Mouse (Mus musculus) lung, postnatal 4 days (tissue): ENCODE measurements at regions not wholly inside any gene's neighbourhood (a gene's known extent, or its start where the extent isn't known, plus 50 kb on each side); places are given as distances from the start of the nearest gene placed in this dataset.

Experiments used
- DNase-seq, 2 experiments: peaks; one replicate each; pipeline ENCODE4 v3.0.0; 2021

DNA sequence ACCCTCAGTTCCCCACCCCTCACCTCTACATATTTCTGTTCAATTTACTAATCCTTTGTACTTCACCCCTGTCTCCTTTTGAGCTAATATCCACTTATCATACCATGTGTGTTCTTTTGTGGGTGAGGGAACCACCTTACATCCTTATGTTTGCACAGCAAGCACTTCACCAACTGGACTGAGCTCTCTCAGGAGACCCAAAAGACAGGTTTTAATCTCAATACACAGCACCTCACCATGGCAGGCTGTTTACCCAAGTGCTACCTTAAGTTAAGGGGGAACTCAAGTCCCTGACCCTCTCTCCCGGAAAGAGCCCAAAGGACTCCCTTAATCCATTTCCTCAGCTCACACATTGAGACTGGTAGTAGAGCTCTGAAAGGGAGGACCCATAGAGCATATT lies 62.3 kb upstream of the Agr3 start:
- no peak for DNase-seq

DNA sequence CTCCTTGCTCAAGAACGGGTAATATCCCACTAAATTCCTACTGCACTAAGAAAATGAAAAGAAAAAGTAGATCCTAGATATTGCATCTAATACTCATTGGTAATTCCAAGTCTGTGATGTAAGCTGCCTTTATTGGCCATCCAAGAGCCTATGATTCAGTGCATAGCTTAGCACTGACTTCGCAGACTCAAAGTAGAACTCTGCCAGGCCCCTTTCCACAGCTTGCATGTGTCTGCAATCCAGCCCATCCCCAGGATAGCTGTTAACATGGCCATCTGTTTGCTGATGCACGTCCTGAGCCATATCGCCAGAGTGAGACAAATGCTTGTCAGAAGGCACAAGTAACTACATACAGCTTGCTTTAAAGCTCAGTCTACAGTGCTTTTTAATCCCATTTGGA lies 72.3 kb upstream of the Agr3 start:
- peak in 1 of 2 experiments; percentile 30 for DNase-seq

DNA sequence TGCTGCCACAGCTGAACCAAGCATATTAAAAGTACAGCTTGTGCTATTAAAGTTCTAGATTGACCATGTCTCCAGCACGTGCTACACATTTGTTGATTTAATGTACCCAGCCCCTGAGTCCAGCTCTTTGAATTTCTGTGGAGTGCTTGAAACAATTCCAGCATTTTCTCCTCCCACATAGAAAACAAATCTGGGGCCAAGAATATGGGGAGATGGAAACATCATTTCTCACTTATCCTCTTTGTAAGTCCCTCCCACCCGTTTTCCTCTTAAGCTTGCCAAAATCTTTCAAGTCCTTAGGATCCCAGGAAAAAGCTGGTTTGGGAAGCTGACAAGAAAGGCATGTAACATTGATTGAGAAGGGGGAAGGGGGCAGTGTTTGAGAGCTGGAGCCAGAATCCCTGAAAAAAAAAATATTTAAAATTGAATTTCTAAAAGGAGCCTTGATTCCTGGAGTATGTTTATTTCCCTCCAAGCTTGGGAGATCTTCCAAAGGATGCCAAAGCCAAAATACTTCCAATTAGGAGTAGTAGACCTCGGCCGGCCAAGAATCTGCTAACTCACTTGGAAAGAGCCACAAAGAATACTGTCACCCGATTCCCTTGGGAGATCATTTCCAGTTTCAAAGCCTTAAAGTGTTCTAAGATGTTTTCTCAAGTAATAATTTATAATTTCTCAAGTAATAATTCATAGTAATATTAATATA lies 78.4 kb upstream of the Agr3 start:
- peak in 1 of 2 experiments; percentile 14 for DNase-seq

DNA sequence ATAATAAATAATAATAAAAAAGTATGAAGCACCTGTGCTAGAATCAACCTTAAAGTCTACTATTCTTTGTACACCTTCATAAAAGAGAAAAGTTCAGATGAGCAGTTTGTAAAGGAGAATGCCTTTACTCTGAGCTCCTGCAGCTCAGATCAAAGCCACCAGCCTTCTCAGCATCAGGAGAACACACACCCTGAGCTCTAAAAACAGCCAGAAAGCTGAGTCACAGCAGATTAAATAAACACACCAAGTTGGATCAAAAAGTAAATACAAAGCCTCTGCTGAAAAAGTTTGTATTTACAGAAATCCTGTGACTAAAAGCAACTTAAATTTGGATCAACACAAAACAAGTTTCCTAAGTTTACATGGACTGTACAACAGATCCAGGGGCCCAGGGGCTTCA lies 88.5 kb upstream of the Agr3 start:
- no peak for DNase-seq

DNA sequence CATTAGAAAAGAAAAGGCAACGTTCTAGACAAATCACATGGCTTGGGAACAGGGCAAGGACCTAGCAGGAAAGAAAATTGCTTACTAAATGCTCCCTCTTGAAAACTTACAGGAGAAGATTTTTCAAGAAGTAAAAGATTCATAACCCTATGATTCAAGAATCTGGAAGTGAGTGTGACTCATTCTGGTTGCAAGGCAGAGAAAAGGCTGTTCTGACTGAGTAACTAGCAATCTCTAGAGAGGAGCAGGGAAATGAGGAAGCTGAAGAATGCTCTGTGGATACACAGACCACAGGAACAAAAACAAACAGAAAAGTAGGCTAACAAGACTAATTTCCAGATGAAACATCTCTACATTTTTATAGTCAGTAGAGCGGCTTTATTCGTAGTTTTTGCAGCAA lies 92.1 kb upstream of the Agr3 start:
- no peak for DNase-seq

DNA sequence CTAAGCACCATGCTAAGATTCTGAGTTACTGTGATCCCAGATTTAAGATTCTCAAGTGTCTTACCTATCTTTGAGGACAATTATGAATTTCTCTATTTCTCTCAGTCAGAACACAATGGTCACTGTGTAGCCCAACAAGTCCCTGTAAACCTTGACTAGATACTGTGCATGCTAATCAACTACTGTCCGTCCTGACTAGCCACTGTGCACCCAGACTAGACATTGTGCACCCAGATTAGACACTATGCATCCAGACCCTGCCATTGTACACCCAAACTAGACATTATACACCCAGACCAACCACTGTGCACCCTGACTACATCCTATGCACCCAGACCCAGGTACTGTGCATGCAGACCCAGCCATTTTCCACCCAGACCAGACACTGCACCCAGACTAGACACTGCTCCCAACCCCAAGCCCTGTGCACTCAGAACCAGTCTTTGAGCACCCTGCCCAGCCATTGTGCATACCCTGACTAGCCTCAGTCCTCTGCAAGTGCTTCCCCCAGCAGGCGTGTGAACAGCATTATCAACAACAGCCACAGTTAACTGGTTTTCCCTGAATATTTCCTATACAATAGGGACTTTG lies 93.4 kb upstream of the Agr3 start:
- DNase-seq = no peak

DNA sequence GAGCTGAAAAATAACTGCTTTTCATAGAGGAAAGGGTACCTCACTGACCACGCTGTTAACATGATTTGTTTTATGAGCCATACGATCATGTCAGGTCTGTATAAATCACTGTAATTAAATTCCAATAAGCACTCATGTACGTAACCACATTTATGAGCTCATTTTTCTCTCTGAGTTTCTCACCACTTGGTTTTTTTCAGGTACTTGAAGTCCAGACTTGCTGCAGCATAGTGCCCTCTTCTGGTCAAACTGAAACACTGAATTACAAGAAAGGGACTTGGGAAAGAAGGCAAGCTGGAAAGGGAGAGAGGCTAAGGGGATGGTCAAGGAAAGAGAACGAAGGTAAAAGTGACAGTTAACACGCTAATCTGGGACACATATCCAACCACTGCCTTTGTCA lies 94.2 kb upstream of the Agr3 start:
- peak in 1 of 2 experiments; percentile 48 for DNase-seq

DNA sequence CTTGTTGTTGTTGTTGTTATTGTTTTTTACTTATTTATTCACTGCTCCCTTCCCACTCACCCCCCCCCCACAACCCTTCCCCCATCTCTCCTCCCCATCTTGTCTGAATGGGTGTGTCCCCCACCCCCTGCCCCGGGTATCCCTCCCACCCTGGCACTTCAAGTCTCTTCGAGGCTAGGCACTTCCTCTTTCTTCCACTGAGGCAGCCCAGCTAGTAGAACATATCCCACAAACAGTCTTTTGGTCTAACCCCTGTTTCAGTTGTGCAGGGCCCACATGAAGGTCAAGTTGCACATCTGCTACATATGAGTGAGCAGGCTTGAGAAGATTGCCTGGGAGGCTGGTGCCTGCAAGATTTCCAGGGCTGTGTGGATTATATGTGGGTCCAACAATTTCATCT lies 97.6 kb upstream of the Agr3 start:
- no peak for DNase-seq

DNA sequence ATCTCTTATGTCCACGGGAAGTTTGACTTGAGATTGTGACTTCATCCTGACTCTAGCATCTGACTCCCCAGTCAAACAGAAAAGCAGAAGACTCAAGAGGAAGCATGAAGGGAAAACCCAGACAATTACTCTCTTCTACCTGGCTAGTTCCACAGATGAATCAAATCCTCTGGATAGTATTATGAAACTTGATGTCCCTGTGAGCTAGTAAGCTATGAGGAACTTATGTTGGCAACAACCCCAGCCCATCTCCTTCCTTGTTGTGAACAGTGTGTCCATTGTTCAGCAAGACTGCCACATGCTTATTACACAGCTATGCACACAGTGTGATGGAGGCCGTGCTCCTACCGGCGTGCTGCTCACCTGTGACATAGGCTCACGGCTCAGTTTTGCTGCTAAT lies 98.4 kb upstream of the Agr3 start:
- no peak for DNase-seq

DNA sequence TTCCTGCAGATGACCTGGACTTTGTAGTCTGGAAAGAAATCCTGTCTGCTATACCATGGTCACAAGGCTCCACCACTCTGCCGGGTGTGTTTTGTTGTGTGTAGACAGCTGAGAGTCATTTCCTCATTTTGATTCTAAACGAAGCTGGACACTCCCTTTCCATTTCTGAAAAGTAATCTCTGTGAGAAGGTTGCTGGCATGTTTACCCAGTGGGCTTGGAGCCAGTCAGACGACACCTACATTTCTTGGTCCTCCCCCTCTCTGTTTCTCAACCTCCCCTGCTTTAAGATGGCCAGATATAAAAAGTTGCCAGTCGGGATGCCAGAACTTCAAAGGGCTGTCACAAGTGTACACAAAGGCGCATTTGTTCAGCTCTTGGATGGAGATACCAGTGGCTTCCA lies 100.8 kb upstream of the Agr3 start:
- peak; percentile 74 to 82 for DNase-seq

DNA sequence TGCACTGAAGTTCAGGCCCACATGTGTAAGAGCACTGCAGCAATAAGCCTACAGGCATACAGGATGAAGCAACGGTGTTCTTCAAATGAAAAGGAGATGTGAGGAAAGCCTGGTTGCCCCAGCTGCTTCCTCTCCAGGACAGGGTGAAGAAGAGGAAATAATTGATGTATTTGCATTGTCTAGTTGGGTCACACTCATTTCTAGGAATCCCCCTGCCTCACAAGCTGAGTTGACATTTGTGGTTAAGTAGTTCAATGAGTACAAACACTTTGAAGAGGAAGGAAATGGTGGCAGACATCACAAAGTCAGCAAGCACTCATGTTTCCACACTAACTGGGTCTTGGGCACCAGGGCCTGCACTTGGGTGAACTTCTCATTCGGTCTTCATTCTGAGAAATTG lies 126.2 kb upstream of the Agr3 start:
- DNase-seq = peak; percentile 31 to 35

DNA sequence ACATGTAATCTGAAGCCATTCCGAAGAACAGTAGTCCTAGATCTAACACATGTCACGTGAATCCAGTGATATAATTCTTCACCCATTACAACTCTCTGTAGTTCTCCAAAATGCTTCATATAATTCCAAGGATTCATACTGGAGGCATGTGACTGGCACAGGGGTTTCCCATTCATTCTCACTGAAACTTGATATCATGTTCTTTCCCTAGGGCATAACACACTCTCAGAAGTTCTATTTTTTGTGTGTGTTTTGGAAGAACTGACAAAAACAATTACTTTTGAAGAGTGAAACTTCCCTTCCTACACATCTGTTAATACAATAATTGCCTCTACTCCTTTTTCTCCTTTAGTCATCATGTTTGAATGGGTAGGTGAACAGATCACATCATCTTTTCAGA lies 150.0 kb upstream of the Agr3 start:
- DNase-seq = no peak

DNA sequence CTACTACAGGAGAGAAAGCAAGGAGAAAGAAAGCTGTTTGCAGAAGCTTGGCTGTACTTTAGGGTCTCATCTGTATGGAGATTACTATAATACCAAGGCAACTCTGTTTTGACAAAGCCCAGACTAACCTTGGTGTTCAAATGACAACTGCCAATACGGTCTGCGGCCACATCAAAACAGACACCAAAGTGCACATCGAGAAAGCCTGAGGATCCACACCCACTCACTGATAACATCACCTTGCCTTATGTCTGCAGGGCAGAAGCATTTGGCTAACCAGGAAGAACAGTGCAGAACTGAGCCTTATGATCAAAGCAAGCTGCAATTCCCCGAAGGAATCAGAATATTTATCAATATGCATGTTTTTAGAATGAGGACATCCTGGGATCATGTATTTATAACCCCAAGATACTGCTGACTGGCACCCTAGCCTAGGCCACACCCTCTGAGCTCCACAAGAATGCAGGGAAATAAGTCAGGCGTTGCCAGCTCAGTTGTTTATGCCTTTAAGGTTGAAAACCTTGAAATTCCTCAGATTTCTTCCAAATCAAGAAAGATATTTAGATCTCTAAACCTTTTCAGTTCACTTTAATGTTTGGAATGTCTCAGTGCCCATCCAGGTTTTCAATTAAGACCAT lies 154.9 kb upstream of the Agr3 start:
- DNase-seq = no peak

DNA sequence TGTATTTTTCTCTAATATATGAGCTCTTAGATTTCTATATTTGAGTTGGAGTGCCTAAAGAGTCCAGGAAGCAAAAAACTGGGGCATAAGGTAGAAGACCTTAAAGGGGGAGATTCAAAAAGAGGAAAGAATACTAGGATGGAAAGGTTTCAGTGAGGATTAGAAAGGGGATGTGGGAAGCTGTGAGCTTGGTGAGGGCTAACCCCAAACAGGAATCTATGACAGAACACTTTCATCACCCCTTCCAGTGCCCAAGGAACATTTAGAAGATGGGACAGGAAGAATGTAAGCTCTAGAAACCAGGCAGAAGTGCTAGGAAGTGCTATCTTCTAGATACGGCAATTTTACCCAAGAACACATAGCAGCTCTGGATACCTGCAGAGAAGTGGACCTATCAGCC lies 166.5 kb upstream of the Agr3 start:
- no peak for DNase-seq

DNA sequence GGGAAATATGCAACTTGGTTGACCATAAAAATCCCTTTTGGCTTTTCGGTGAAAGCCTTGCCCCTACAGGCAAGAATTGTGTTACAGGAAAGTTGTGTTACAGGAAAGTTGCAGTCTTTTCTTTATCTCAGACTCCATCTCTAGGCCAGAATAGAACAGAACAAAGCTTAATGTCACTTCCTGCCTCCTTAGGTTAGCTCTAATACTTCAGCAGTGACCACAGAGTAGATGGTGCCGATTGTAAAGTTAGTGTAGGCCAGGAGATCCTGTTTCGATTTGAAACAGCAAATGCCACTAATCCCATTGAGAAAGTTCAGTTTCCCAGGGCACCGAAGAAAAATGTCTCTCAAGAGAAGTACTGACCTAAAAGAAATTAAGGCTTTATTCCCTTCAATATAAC lies 170.3 kb upstream of the Agr3 start:
- no peak for DNase-seq

DNA sequence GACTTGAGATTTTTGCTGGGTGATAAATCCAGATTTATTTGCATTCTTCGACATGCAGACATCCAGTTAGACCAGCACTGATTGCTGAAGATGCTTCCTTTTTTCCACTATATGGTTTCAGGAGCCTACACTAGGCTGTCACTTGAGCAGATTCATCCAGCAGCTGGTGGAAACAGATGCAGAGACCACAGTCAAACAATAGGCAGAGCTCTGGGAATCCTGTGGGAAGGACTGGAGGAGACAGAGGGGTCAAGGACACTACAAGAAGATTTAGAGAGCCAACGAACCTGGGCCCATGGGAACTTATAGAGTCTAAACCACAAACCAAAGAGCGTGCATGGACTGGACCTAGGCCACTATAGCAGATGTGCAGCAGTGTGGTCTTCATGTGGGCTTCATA lies 177.4 kb upstream of the Agr3 start:
- no peak for DNase-seq

DNA sequence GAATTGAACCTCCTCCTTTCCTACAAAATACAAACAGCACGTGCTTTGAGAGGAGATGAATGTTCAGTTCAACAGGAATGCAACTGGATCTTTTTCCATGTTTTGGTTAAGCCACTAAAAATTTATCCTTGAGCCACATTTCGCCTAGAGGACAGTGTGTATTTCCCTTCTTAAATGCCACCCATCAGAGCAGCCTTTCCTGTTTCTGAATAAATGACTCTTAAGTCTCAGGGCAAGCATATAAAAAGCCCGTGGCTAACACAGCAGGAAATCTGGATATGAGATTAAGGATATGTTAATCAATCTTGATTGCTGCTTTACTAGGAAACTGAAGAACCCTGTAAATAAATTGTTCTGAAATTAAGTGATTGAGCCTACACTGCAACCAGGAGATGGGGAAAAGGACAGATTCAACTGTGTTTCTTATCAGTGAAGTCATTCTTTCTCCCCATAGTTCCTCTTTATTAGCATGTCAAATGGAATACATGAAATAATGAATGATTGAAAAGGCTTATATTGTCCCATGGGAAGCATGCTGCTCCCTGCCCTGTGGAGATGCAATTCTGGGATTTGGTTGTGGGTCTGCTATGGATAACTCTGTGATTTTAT lies 178.6 kb upstream of the Agr3 start:
- DNase-seq = no peak

DNA sequence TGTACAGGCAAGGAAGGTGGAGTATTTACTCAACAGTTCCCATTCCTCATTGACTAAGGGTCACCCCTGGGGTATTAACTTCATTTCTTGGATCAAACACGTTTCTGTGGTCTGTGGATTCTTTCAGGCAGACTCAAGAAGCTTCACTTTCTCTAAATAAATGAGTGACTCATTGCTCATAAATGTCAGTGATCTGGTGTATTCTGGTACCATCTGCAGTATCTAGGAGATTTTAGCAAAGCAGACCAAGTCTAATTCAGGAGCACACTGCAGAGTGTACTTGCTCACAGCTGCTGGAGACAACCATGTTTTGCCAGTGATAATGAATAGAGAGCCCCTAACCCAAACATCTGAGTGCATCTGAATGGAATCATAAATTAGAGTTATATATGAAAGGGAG lies 182.7 kb upstream of the Agr3 start:
- DNase-seq = no peak

DNA sequence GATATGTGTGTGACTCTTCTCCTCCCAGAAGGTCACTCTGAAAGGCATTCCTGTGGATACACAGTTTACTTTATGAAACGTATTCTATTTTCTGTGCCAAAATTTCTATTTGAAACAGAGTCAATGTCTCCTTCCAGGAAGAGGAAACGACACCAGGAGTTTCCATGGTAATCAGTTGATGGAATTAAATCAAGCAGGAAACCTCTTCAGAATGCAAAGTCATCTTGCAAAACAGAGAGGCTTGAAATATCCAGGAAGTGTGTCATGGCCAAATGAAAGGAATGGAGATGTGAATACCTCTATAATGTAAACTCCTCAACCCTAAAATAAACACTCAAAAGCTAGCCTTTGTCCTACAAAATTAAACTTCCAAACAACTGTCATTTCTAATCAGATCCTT lies 189.0 kb upstream of the Agr3 start:
- no peak for DNase-seq

DNA sequence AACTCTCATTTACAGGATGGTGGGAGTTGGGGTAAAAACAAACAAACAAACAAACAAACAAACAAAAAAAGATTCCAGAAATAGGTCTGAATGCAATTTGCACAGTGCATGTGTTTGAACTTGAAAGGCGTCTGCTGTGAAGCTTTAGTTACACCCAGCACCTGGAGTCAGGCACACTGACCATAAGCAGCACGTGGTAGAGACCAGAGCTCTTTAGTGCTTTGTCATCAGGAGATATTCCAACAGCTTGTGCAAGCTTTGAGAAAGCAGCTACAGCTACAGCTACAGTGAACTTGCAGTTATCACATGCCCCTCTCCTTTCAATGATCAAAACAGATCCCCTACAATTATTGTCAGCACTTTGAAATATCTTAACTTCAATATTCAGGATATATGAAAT lies 190.4 kb upstream of the Agr3 start:
- no peak for DNase-seq

DNA sequence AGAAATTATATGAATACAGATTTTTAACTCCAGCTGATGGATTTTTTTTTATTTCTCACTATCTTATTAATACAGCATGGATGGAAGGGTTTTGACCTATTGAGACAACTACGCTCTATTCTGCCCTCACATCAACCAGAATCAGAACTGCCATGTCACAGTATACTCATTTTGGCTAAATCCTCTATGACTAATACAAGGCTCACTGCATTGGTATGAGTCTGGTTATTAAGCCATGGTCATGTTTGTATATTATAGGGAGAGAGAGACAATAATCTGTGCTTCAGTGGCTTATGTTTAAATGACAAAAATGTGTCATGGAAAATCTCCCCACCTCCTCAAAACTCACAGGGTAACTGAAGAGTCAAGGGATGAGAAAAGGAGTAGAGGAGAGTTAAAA lies 191.0 kb upstream of the Agr3 start:
- no peak for DNase-seq

DNA sequence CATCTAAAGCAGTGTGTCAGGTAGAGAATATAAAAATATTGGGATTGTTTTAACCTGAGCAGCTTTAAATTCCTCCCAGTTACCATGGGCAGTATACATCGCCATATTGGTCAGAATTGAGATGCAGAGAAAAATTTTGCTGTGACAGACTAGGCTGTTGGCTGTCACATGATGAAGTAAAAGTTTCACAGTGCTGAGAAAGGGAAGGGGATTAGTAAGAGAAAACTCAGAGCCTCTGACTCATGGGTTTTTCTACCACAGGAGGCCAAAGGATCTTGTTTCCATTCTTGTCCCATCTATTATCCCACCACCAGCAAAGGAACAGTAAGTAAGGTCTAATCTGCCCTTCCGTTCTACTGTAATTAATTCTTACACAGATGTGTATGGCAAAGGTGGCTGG lies 191.8 kb upstream of the Agr3 start:
- no peak for DNase-seq

DNA sequence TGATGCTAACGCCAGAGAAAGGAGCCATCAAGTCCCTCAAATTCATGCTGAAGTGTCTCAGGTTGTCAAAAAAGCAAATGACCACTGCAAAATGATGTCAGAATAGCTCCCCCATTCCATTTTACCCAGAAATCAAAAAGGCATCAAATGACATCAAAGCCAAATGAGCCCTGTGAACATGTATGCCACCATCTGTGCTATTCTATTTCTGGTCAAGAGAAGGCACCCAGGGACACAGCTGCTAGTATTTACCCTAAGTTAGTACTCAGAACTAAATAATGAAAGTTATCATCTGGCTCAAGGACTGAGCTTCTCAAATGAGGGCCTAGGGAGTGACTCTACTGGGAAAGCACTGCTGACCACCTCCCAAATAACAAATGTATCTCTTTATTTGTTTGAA lies 191.1 kb upstream of the Ahr start:
- DNase-seq = no peak

DNA sequence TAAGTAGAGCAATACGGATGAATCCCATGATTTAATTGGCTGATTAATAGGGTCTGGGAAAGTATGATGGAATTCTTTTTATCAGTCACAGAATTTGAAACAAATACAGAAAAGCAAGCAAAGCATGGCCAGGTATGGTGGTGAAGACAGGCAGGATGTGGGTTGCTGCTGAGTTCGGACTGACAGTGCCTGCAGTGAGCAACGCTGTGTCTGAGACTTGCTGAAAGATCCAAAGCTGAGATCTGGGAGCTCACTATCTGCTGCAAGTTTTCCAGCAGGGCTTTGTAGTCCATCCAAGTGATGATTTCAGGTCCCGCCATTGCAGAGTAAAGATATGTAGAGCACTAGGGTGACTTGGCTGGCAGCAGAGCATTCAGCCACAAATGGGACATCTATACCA lies 189.3 kb upstream of the Ahr start:
- DNase-seq = no peak
